Mouse (Mus musculus) thymus, adult 2 months (tissue): ENCODE results near the gene Pigm.

Experiments
- CTCF ChIP-seq: fragments of 200-500 bp; IDR thresholded peaks from 2 replicates; pipeline ENCODE4 v1.5.1; 2012; ENCODE audit warnings: mild to moderate bottlenecking, control low read depth, low read length, moderate library complexity, borderline replicate concordance; ENCODE audit not compliant: control insufficient read depth, poor library complexity, insufficient read depth; ENCODE audit errors: extremely low read depth
- POLR2A ChIP-seq: fragments of 200-500 bp; IDR thresholded peaks from 2 replicates; pipeline ENCODE4 v1.6.1; 2012; ENCODE audit warnings: mild to moderate bottlenecking, low read length, control low read depth, moderate library complexity; ENCODE audit not compliant: control insufficient read depth, poor library complexity, insufficient read depth; ENCODE audit errors: extremely low read depth

GRCm38 (mm10) chr1:172427841-172428240 is 51.5 kb downstream of the Pigm start:
- TF ChIP-seq CTCF (no peak), POLR2A (no peak)
